Mouse (Mus musculus) ES-E14 (cell line): ENCODE data around the gene Lmf1. TPM values are rescaled to one million over a fixed set of nuclear protein-coding genes. Genes with fewer than 3 reads are reported as not detected.

Source experiments
- DNase-seq: peaks from one replicate; pipeline ENCODE4 v3.0.0-alpha.2; 2013; ENCODE audit warnings: low read depth, low spot score
- H3K27ac ChIP-seq: 2 replicates; pipeline ENCODE4 v1.5.1; 2012; ENCODE audit warnings: low read depth, mild to moderate bottlenecking, low read length, moderate library complexity, mixed read lengths; ENCODE audit not compliant: poor library complexity, insufficient read depth, severe bottlenecking
- H3K36me3 ChIP-seq: 2 replicates; pipeline ENCODE4 v1.6.1; 2012; ENCODE audit warnings: mild to moderate bottlenecking, low read length, moderate library complexity, mixed read lengths; ENCODE audit not compliant: control insufficient read depth, poor library complexity, insufficient read depth, severe bottlenecking
- H3K4me1 ChIP-seq, 2 experiments: fragments of 150-350 bp in 1 of 2; sonication (generic) in 1 of 2; 2 replicates each; pipeline ENCODE4 v1.6.1; 2012; ENCODE audit warnings: low read length in 2 of 2, mild to moderate bottlenecking in 1 of 2, mixed read lengths in 1 of 2; ENCODE audit not compliant: control insufficient read depth in 2 of 2, insufficient read depth in 2 of 2, poor library complexity in 1 of 2
- H3K4me3 ChIP-seq, 2 experiments: fragments of 150-350 bp in 1 of 2; sonication (generic) in 1 of 2; 2 replicates each; pipeline ENCODE4 v1.5.1; 2012; ENCODE audit warnings: low read length in 2 of 2, low read depth in 1 of 2, mild to moderate bottlenecking in 1 of 2, mixed read lengths in 1 of 2; ENCODE audit not compliant: insufficient read depth in 1 of 2, poor library complexity in 1 of 2, severe bottlenecking in 1 of 2
- H3K9ac ChIP-seq: 2 replicates; pipeline ENCODE4 v1.6.1; 2012; ENCODE audit warnings: low read depth, mild to moderate bottlenecking, low read length, mixed read lengths; ENCODE audit not compliant: poor library complexity, insufficient read depth, severe bottlenecking
- H3K9me3 ChIP-seq: fragments of 150-350 bp; sonication (generic); 2 replicates; pipeline ENCODE4 v1.6.1; 2012; ENCODE audit warnings: low read depth, mild to moderate bottlenecking, low read length; ENCODE audit not compliant: control insufficient read depth, insufficient read depth
- CHD2 ChIP-seq: IDR thresholded peaks from 2 replicates; pipeline ENCODE4 v1.6.1; 2014; ENCODE audit warnings: mild to moderate bottlenecking, low read depth, low read length, inconsistent platforms
- HCFC1 ChIP-seq: IDR thresholded peaks from 2 replicates; pipeline ENCODE4 v1.6.1; 2012; ENCODE audit warnings: low read length, inconsistent platforms, borderline replicate concordance; ENCODE audit not compliant: insufficient read depth
- MAFK ChIP-seq: IDR thresholded peaks from 2 replicates; pipeline ENCODE4 v1.6.1; 2014; ENCODE audit warnings: mild to moderate bottlenecking, low read depth, low read length, inconsistent platforms; ENCODE audit not compliant: insufficient read depth
- ZC3H11A ChIP-seq: IDR thresholded peaks from 2 replicates; pipeline ENCODE4 v1.6.1; 2012; ENCODE audit warnings: low read depth, mild to moderate bottlenecking, inconsistent platforms, low read length, borderline replicate concordance
- ZNF384 ChIP-seq: IDR thresholded peaks from 2 replicates; pipeline ENCODE4 v1.6.1; 2012; ENCODE audit warnings: low read depth, low read length, inconsistent platforms
- in situ Hi-C, 2 experiments: fragments of 600-800 bp; cut with MboI; formaldehyde crosslinking; loops; one replicate each; pipeline ENCODE4 v1.15.1; 2025; ENCODE audit warnings: low sequenced_read_pairs in 2 of 2, inconsistent platforms in 1 of 2; ENCODE audit not compliant: unreplicated experiment in 2 of 2
- total RNA-seq: library from RNA; depleted of rRNA; stranded (reverse); fragments of 300-350 nt; gene quantifications from 2 replicates; pipeline ENCODE4 v1.2.3, GENCODE M21; 2012

The Lmf1 gene
- total RNA-seq, 1 experiment, result 16.6 TPM

- Histone ChIP-seq H3K27ac (no peak overlapping the region), H3K9ac (peak overlapping the region; percentile 28; the same call in 1 of the 2 replicates), H3K4me3 (peak overlapping the region; percentile 9 to 25; a peak in 2 of 4 replicates), H3K9me3 (no peaks in the 10 kb centered on the region), H3K36me3 (no peaks in the 10 kb centered on the region), H3K4me1 (0 out of 4 replicates have a peak, but pooled peaks cover 0 to 2% of the 10 kb centered on the region in 2 experiments)
- in situ Hi-C loops, result no loop called here
- TF ChIP-seq ZNF384 (no peak), HCFC1 (no peak), CHD2 (no peak), ZC3H11A (no peak), MAFK (no peak)
- DNase-seq, result peak; percentile 8
Observed at GRCm38 (mm10) chr17:25555666-25556629, 22.9 kb upstream of the Lmf1 start.

- 0 out of 2 replicates have a peak overlapping the region, but pooled peaks have one; percentile 28 for H3K9ac ChIP-seq
- no peaks in the 10 kb centered on the region for H3K36me3 ChIP-seq
- H3K9me3 ChIP-seq, result no peaks in the 10 kb centered on the region
- H3K27ac ChIP-seq, result no peak overlapping the region
- peak overlapping the region; percentile 9 to 25; a peak in 2 of 4 replicates for H3K4me3 ChIP-seq
- DNase-seq, result peak; percentile 9
- TF ChIP-seq CHD2 (no peak), ZNF384 (no peak), ZC3H11A (no peak), MAFK (no peak), HCFC1 (no peak)
- in situ Hi-C loops, result no loop called here
- H3K4me1 ChIP-seq, result peaks cover 2 to 4% of the 10 kb centered on the region in 2 experiments; a peak in 1 of 4 replicates
Observed at GRCm38 (mm10) chr17:25556630-25557354, 22.1 kb upstream of the Lmf1 start.

GRCm38 (mm10) chr17:25559634-25560033, 19.3 kb upstream of the Lmf1 start:
- H3K4me3 ChIP-seq, result no peak overlapping the region
- H3K4me1 ChIP-seq, result peaks cover 2 to 4% of the 10 kb centered on the region in 2 experiments; a peak in 1 of 4 replicates
- H3K9ac ChIP-seq, result no peak overlapping the region
- H3K9me3 ChIP-seq, result no peaks in the 10 kb centered on the region
- no peak overlapping the region for H3K27ac ChIP-seq
- no peaks in the 10 kb centered on the region for H3K36me3 ChIP-seq
- no peak for DNase-seq
- TF ChIP-seq CHD2, result no peak
- no peak for TF ChIP-seq ZNF384
- no peak for TF ChIP-seq HCFC1
- TF ChIP-seq MAFK, result no peak
- no peak for TF ChIP-seq ZC3H11A
- in situ Hi-C loops, result no loop called here

- DNase-seq, result no peak
- Histone ChIP-seq H3K27ac (no peak overlapping the region), H3K36me3 (no peaks in the 10 kb centered on the region), H3K4me1 (peaks cover 2 to 4% of the 10 kb centered on the region in 2 experiments; a peak in 1 of 4 replicates), H3K4me3 (no peak overlapping the region), H3K9ac (no peak overlapping the region), H3K9me3 (no peaks in the 10 kb centered on the region)
- in situ Hi-C loops, result no loop called here
- no peak for TF ChIP-seq HCFC1
- TF ChIP-seq MAFK, result no peak
- no peak for TF ChIP-seq ZC3H11A
- no peak for TF ChIP-seq CHD2
- TF ChIP-seq ZNF384, result no peak
Observed at GRCm38 (mm10) chr17:25560554-25561222, 18.2 kb upstream of the Lmf1 start.
